Mouse (Mus musculus) gonadal fat pad, adult 2 months (tissue): ENCODE data around the gene Ttl. TPM values are rescaled to one million over a fixed set of nuclear protein-coding genes. Genes with fewer than 3 reads are reported as not detected.

Source experiments
- polyA plus RNA-seq: library from polyadenylated mRNA; depleted of rRNA; stranded (reverse); fragments of >200 nt; gene quantifications from 2 replicates; pipeline ENCODE4 v1.2.3, GENCODE M21; 2012; rRNA removed

Gene Ttl
- polyA plus RNA-seq, 1 experiment = 6.4 TPM

Other genes starting within 250 kb of the Ttl start
- 24.5 and 26.3 TPM in 2 replicates for gene Tmem87b, start 247.8 kb upstream of the Ttl start, polyA plus RNA-seq
- 3.2 and 4.3 TPM in 2 replicates for gene Fbln7, start 203.0 kb upstream of the Ttl start, polyA plus RNA-seq
- 1.6 TPM in 2 replicates for gene Zc3h8, start 121.9 kb upstream of the Ttl start, polyA plus RNA-seq
- 2.2 and 3.8 TPM in 2 replicates for gene Zc3h6, start 98.5 kb upstream of the Ttl start, polyA plus RNA-seq
- 3.9 and 4.4 TPM in 2 replicates for gene Gm10762, start 98.2 kb upstream of the Ttl start, polyA plus RNA-seq
- 0.18 and 0.19 TPM in 2 replicates for gene Vinac1, start 17.8 kb upstream of the Ttl start, polyA plus RNA-seq
- gene Polr1b, start 35.1 kb downstream of the Ttl start, polyA plus RNA-seq = 17.4 and 18.6 TPM in 2 replicates
- 30.6 and 34.8 TPM in 2 replicates for gene Chchd5, start 63.8 kb downstream of the Ttl start, polyA plus RNA-seq
- gene Slc20a1, start 132.8 kb downstream of the Ttl start, polyA plus RNA-seq = 15.0 and 15.6 TPM in 2 replicates
- 0.24 and 0.38 TPM in 2 replicates for gene Ckap2l, start 231.3 kb downstream of the Ttl start, polyA plus RNA-seq
- 0.05 and 0.18 TPM in 2 replicates for gene Il1a, start 244.0 kb downstream of the Ttl start, polyA plus RNA-seq